Mouse (Mus musculus): ENCODE results near the gene Patj.

The Patj gene

GRCm38 (mm10) chr4:98702201-98702894 is 306.8 kb downstream of the Patj start:
- in situ Hi-C loops (cut with MboI; ENCODE audit: unreplicated experiment in 2 of 2), result loop anchor here in 1 of 2 experiments (25.0 kb wide), 1 partner anchor 365 kb away; no protein-coding TSS in a partner anchor

- in situ Hi-C loops (cut with MboI; ENCODE audit: unreplicated experiment in 2 of 2), result loop anchor here in 1 of 2 experiments (25.0 kb wide), 1 partner anchor 374 kb away; no protein-coding TSS in a partner anchor
Measured at GRCm38 (mm10) chr4:98710891-98711290, 315.3 kb downstream of the Patj start.

GRCm38 (mm10) chr4:98717735-98718546 is 322.4 kb downstream of the Patj start:
- in situ Hi-C loops (cut with MboI; ENCODE audit: unreplicated experiment in 2 of 2), result loop anchor here in 1 of 2 experiments (25.0 kb wide), 1 partner anchor 381 kb away; no protein-coding TSS in a partner anchor

- in situ Hi-C loops (cut with MboI; ENCODE audit: unreplicated experiment in 2 of 2), result loop anchor here in 1 of 2 experiments (25.0 kb wide), 1 partner anchor 381 kb away; no protein-coding TSS in a partner anchor
Measured at GRCm38 (mm10) chr4:98718547-98718917, 322.9 kb downstream of the Patj start.

GRCm38 (mm10) chr4:98722454-98722853 is 326.9 kb downstream of the Patj start:
- in situ Hi-C loops (cut with MboI; ENCODE audit: unreplicated experiment in 2 of 2), result loop anchor here in 1 of 2 experiments (25.0 kb wide), 1 partner anchor 385 kb away; no protein-coding TSS in a partner anchor

GRCm38 (mm10) chr4:98724682-98725081 is 329.1 kb downstream of the Patj start:
- in situ Hi-C loops (cut with MboI; ENCODE audit: unreplicated experiment in 2 of 2), result loop anchor here in 1 of 2 experiments (25.0 kb wide), 1 partner anchor 387 kb away; no protein-coding TSS in a partner anchor

- in situ Hi-C loops (cut with MboI; ENCODE audit: unreplicated experiment in 2 of 2), result no loop called here
Measured at GRCm38 (mm10) chr4:98725439-98725838, 329.9 kb downstream of the Patj start.

GRCm38 (mm10) chr4:98726590-98727237 is 331.1 kb downstream of the Patj start, which contains the start of gene L1td1:
L1td1 (plus strand) TSS chr4:98726734.
- in situ Hi-C loops (cut with MboI; ENCODE audit: unreplicated experiment in 2 of 2), result no loop called here

- in situ Hi-C loops (cut with MboI; ENCODE audit: unreplicated experiment in 2 of 2), result no loop called here
Measured at GRCm38 (mm10) chr4:98727295-98727958, 331.8 kb downstream of the Patj start.

GRCm38 (mm10) chr4:98727959-98728347 is 332.4 kb downstream of the Patj start:
- in situ Hi-C loops (cut with MboI; ENCODE audit: unreplicated experiment in 2 of 2), result no loop called here

GRCm38 (mm10) chr4:98728716-98729115 is 333.1 kb downstream of the Patj start:
- in situ Hi-C loops (cut with MboI; ENCODE audit: unreplicated experiment in 2 of 2), result no loop called here

- in situ Hi-C loops (cut with MboI; ENCODE audit: unreplicated experiment in 2 of 2), result no loop called here
Measured at GRCm38 (mm10) chr4:98733660-98734059, 338.1 kb downstream of the Patj start.

GRCm38 (mm10) chr4:98739753-98740152 is 344.2 kb downstream of the Patj start:
- in situ Hi-C loops (cut with MboI; ENCODE audit: unreplicated experiment in 2 of 2), result no loop called here

- in situ Hi-C loops (cut with MboI; ENCODE audit: unreplicated experiment in 2 of 2), result no loop called here
Measured at GRCm38 (mm10) chr4:98743209-98743905, 347.8 kb downstream of the Patj start.

- in situ Hi-C loops (cut with MboI; ENCODE audit: unreplicated experiment in 2 of 2), result no loop called here
Measured at GRCm38 (mm10) chr4:98743906-98744210, 348.3 kb downstream of the Patj start.

- in situ Hi-C loops (cut with MboI; ENCODE audit: unreplicated experiment in 2 of 2), result no loop called here
Measured at GRCm38 (mm10) chr4:98754456-98754855, 358.9 kb downstream of the Patj start.

GRCm38 (mm10) chr4:98756141-98756540 is 360.6 kb downstream of the Patj start:
- in situ Hi-C loops (cut with MboI; ENCODE audit: unreplicated experiment in 2 of 2), result no loop called here

GRCm38 (mm10) chr4:98758012-98758821 is 362.6 kb downstream of the Patj start:
- in situ Hi-C loops (cut with MboI; ENCODE audit: unreplicated experiment in 2 of 2), result no loop called here
